Mouse (Mus musculus) cerebellum, adult 11-12 months (tissue): ENCODE measurements around the gene Rgs12.
A peak's percentile ranks its signal among the peaks of the same experiment; 100 is the strongest.

Experiments used
- DNase-seq: peaks from one replicate; pipeline ENCODE4 v3.0.0; 2022

Rgs12 gene

GRCm38 (mm10) chr5:34931516-34932457 is 17.5 kb upstream of the Rgs12 start:
- no peak for DNase-seq

DNA sequence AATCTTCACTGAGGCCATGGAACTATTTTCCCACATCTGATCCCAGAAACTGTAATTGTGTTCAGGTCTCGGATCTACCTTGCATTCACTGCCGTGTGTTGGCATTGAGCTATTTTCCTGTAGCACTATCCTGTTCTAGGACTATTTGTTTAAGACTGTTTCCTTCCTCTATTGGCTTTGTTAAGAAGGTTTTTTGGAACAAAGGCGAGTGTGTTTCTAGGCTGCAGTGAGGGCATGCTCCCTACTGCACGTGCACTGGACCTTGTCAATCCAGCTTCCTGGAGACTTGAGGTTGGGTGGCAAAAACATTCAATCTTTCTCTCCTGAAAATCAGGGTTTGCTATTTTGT is 16.8 kb upstream of the Rgs12 start:
- no peak for DNase-seq

DNA sequence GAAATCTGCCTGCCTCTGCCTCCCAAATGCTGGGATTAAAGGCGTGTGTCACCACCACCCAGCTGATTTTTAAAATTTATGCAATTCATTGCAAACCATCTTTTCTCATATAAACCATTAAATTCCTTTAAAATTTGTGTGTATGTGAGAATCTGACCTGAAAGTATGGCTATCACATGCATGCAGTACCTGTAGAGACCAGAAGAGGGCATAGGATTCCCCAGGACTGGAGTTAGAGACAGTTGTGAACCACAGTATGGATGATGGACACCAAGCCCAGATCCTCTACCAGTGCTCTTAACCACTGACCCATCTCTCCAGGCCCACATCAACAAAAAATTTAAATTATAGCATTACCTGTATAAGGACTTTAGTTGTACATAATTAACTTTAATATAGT is 15.8 kb upstream of the Rgs12 start:
- no peak for DNase-seq

DNA sequence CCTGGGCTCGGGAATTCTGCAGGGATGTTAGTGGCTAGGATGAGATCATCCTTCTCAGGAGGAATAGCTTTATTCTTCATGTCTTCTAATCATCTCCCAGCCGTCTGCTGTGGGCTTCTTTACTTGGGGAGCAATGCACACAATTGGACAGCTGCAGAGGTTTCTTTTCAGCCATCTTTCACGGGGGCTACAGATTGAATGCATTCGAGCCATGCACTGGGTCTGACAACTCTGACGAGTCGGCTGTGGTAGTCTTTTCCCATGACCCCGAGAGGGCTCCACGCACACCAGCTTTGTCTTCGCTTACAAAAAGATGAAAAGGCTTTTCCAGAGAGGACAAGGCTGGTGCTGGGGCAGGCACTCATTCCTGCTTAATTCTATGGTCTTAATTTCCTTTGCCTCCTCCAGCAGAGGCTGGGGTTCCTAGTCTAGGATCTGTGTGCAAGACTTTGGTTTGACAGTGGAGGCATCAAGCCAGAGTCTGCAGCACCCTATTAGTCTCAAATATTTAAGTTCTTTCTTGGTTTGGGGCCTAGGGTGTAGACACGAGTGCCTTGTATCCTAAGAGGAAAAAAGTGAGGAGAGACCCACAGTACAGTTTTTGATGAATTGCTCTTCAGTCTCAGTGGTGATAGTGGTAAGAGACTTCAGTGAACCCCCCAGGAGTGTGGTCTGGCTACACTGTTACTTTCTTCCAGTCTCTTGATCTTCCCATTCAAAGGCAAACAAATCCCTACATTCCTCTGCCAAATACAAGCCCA is 7.4 kb upstream of the Rgs12 start:
- DNase-seq, result no peak

DNA sequence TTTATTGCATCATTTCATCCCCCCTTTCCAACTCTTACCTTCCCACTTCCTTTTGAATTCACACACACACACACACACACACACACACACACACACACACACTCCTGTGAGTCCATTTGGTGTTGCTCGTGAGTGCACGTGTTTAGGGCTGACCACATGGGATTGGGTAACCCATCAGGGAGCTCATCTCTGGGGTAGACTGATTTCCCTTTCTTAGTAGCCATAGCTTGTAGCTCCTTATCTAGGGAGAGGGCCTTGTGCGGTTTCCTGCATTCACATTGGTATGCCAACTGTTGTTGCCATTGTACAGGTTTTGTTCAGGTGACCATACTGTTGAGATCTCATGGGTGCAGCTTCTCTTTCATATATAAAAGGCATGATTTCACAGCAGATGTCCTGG is 5.8 kb upstream of the Rgs12 start:
- DNase-seq, result no peak

- no peak for DNase-seq
These were observed 545 bp downstream of the Rgs12 start for GRCm38 (mm10) chr5:34949769-34950211.

GRCm38 (mm10) chr5:34950486-34951160 is 1.4 kb downstream of the Rgs12 start:
- no peak for DNase-seq

DNA sequence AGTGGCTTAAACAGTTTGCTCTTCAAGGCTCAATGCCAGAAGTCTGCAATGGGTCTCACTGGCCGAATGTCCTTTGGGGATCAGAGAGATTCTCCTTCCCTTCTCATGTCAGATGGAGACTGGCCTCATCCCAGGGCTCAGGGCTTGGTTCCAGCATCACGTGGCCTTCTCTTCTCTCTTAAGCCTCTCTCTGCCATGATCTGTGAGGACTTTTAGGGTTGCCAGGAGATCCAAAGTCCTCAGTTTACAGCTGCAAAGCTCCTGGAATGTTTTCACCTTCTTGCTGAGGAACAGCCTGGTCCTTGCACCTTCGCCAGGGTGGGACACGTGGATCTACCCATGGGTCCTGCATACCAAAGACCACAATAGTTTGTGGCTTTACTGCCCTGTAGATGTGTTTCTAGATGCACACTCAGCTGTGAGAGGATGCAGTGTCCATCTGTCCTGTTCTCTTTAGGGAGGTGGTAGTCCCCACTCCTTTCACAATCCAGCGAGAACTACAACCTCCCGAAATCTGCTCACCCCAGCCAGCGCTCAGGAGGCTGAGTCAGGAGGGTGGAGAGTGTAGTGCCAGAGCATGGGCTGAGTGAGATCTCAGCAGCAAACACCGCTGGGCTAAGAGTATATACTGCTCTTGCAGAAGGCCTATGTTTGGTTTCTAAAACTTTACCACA is 2.1 kb downstream of the Rgs12 start:
- DNase-seq, result no peak

DNA sequence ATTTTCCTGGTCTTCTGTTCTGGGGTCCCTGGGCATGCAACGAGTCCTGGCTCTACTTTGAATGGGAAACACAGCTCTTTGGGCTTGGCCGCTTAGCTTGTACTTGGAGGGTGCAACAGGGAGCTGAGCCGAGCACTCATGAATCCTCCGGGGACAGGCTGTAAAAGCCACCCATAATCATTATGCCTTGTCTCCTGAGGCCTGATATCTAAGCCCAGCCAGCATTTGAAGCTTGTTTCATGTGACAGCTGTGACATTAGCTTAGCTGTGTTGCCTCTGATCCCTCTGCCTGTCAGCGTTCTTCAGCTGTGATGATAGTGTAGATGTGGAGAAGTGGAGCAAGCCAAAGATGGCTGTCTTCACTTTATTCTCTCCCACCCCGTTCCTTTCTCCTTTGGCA is 5.3 kb downstream of the Rgs12 start:
- no peak for DNase-seq

- no peak for DNase-seq
These were observed 6.4 kb downstream of the Rgs12 start for GRCm38 (mm10) chr5:34955630-34956029.

DNA sequence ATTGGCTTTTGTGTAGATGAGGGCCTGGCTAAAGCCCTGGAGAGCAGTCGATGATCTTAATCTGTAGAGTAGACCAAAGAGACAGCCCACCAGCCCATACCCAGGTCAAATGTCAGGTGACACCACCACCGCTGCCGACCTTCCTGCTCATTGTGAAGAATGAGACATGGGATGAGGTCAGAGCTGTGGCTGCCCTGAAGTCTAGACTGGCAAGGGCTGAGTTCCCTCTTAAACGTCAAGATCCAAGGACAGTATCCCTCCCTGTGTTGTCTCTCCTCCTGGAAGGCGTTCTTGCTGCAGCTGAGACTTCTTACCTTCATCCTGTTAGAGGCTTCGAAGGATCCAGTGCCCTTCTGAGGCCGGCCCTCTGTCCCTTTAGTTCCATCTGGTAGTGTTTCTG is 6.9 kb downstream of the Rgs12 start:
- no peak for DNase-seq

GRCm38 (mm10) chr5:34957015-34957414 is 7.8 kb downstream of the Rgs12 start:
- peak; percentile 13 for DNase-seq

GRCm38 (mm10) chr5:34960021-34960420 is 10.8 kb downstream of the Rgs12 start:
- no peak for DNase-seq

GRCm38 (mm10) chr5:34965531-34965930 is 16.3 kb downstream of the Rgs12 start:
- no peak for DNase-seq

GRCm38 (mm10) chr5:34968386-34968785 is 19.1 kb downstream of the Rgs12 start:
- no peak for DNase-seq

DNA sequence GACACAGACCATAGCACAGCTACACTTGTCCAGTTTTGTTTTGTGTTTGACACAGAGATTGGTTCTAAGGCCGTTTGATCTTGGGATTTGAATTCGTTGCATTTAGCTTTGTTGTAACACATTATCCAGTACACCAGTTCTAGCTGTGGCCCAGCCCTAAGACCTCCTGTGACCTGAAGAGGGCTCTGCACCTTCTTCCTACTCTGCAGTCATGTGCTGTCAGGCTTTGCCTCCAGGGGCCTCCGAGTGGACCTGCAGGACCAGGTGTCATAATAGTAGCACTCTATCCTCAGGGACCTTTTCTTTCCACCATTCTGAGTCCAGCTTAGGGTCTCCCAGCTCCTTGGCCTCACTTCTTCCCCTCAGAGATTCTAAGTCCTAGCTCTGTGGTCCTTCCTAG is 23.2 kb downstream of the Rgs12 start:
- no peak for DNase-seq

- no peak for DNase-seq
These were observed 24.5 kb downstream of the Rgs12 start for GRCm38 (mm10) chr5:34973560-34974317.

- no peak for DNase-seq
These were observed 25.7 kb downstream of the Rgs12 start for GRCm38 (mm10) chr5:34974773-34975443.

- DNase-seq, result peak; percentile 8
These were observed 27.5 kb downstream of the Rgs12 start for GRCm38 (mm10) chr5:34976540-34977292.

GRCm38 (mm10) chr5:34980099-34980498 is 30.9 kb downstream of the Rgs12 start:
- DNase-seq, result no peak

DNA sequence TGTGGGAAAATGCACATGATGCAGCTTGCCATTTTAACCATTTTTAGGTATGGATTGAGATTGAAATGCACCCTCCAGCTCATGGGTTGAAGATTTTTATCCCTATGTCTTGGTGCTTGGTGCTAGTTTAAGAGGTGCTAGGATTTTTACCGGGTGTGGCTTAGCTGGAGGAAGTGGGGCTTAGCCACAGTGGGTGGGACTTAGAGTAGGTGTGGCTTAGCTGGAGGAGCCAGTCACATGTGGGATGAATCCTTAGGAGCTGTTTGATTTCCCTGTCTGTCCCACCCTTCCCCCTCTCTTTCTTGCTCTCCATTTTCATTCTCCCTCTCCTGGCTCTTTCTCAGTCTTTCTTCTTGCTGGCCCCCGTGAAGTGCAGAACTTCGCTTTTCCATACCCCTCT is 32.5 kb downstream of the Rgs12 start:
- DNase-seq, result no peak
